Mouse (Mus musculus) right cerebral cortex, adult 2 months (tissue): ENCODE measurements around the gene Gstt3.
A peak's percentile ranks its signal among the peaks of the same experiment; 100 is the strongest.

Experiments used
- DNase-seq, 2 experiments: peaks; one replicate each; pipeline ENCODE4 v3.0.0; 2021 to 2022; ENCODE audit warnings: low spot score in 2 of 2

The Gstt3 gene

DNA sequence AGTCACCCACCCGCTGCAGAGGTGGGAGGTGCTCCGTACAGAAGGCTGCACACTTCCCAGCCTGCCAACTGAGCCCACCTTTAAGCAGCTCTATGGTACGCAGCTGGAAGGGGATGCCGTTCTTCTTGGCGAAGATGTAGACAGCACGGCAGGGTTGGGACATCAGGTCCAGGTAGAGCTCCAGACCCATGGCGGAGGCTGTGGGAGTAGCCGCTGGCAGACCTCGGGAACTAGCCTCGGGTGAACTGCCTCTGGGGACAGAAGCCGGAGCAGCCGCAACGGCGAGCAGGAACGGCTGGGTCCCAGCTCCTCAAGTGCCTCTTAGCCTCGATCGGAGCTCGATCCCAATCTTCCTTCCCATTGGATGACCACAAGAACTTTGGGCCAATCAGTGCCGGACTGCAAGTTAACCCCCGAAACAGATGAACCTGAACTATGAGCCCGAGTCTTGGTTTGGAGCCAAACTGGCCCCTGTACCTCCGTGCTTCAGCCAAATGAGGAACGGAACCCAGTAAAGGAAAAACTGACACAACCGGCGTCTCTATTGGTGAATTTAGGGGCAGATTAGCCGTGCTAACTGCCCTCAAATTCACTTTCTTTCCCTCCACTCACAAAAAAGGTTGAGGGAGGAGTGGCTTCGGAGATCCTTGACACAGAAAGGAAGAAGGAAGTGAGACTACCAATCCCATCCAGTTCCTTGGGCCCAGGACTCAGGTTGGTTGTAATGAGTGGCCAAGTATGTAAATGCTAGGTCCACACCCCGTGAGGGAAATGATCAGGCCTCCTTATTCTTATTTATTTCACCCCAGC is at the start of gene Gstt3, which contains the start of gene Gm20441:
Gene Gstt3, minus strand, starts transcription at position 646 of the 810 bp plus-strand sequence.
Gene Gm20441, minus strand, starts transcription at position 186 of the 810 bp plus-strand sequence.
- no peak for DNase-seq

GRCm38 (mm10) chr10:75830275-75830670 is 49.1 kb upstream of the Gstt3 start:
- DNase-seq: no peak

GRCm38 (mm10) chr10:75829529-75830274 is 48.5 kb upstream of the Gstt3 start:
- no peak for DNase-seq

- DNase-seq: no peak
These were observed 47.3 kb upstream of the Gstt3 start for GRCm38 (mm10) chr10:75828500-75828931.

DNA sequence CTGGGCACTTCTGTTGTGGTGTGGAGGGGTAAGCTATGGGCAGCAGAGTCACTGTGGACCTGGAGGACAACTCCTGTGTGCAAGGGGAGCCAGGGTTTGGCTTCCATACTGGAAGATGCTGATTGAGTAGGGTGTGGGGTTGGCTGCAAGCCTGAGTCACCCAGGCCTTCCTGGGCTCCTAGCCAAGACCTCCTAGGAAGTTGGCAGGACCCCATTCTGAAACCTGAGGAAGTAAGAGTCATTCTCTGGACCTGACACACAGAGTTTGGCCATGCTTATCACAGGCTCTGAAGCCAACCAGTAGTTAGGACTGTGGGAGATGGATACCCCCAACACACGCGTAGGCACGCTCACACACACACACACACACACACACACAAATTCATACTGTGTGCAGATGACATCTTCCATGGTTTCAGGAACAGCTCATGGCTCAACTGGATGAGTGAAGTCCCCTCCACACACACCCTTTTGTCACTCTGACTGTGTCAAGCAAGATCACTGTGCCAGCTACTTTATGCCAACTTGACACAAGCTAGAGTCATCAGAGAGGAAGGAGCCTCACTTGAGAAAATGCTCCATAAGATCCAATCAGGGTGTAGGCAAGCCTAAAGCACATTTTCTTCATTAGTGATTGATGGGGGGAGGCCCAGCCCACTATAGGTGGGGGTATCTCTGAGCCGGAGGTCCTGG is 46.6 kb upstream of the Gstt3 start:
- DNase-seq: no peak

GRCm38 (mm10) chr10:75824530-75824929 is 43.3 kb upstream of the Gstt3 start:
- no peak for DNase-seq

DNA sequence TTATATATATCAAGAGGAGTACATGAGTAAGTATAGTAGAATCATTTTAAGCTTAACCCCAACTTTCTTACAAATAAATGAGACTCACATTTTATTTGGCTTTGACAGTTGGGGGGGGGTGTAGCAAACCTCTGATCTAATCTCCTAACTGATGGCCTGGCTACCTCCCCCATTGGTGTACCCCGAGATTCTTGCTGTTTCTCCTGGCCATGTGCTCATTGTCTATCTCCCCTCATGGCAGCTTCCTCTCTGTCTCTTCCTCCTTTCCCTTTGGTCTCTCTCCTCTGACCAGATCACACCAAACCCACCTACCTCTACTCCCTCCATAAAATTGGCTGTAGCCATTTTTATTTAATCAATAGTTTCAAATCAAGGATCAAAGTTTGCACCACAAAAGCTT is 42.6 kb upstream of the Gstt3 start:
- DNase-seq: no peak

DNA sequence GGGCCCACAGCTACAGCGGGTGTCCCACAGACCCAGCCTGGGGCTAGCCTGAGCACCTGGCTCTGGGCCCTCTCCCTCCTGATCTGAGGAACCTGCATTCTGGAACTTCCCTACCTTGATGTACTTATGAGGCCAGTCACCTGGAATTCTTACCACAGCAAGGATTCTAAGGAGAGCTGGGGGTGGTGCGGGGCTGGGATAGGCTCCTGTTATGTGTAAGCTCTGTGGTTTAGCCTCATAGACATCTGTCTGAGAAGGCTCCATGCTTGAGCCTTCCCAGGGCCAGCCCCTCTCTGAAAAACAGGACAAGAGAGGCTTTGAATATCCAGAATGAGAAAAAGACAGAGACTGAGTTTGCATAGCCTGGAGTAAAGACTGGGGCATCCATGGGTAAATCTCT is 41.2 kb upstream of the Gstt3 start, which contains the start of gene Gstt4:
Gene Gstt4, minus strand, starts transcription at position 101 of the 400 bp plus-strand sequence.
- DNase-seq: no peak

DNA sequence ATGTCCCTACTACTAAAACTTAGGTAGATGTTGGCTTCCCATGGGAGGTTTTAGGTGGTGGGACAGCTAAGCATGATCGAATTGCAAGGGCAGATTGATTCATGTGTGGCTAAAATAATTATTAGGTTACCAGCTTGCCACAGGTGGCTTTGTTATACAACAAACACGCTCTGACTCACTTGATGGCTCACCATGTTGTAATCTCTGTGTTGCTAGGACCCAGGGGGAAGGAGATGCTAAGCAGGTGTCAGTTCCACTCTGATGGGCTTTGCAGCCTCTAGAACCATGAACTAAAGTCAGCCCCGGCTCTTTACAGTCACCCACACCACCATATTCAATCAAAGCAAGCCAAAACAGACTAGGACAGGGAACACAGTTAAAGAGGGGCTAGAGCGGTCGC is 38.7 kb upstream of the Gstt3 start:
- DNase-seq: no peak

GRCm38 (mm10) chr10:75818641-75819040 is 37.4 kb upstream of the Gstt3 start:
- DNase-seq: no peak

DNA sequence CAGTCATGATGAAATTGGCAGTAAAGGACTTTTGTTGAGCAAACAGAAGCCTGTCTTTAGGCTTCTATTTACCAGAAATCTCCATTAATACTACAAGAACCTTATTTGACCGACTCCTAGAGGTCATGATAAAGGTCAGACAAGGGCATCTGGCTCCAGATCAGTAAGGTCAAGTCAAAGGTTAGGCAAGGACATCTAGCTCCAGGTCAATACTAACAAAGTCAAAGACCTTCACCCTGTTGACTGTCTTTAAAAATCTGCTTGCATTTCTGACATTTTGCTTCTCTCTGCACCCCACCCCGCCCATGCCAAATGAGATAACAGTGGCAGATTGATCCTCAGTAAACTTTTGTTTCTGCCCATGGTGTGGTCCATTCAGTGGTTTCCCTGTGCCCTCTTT is 23.0 kb upstream of the Gstt3 start:
- no peak for DNase-seq

GRCm38 (mm10) chr10:75798176-75798696 is 17.0 kb upstream of the Gstt3 start, which contains the start of gene Gstt1:
Gstt1 (minus strand) TSS chr10:75798584.
- peak in 1 of 2 experiments; percentile 25 for DNase-seq

DNA sequence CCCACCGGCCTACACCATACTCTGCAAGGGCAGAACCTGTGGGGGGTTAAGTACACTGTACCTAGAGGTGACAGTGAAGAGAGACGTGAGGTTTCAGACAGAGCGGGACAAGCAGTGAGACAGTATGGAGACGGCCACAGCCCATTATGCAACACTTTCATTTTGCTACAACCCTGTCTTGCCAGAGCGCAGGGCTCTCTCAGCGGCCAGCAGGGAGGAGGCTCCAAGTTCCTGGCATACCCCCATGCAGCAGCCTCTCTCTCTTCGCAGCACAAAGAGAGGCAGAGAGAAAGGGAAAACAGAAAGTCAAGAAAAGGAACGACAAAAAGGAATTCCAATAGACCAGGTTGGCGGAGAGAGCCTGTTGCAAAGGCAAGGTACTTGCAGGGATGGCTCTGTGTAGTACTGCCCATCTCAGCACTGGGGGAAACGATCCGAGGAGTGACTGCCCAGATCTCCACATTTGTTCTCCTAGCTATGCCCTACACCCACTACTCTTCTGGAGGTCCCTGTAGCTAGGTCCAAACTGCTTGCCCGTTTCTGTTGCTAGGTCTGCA is 16.5 kb upstream of the Gstt3 start:
- peak; percentile 41 to 53 for DNase-seq

DNA sequence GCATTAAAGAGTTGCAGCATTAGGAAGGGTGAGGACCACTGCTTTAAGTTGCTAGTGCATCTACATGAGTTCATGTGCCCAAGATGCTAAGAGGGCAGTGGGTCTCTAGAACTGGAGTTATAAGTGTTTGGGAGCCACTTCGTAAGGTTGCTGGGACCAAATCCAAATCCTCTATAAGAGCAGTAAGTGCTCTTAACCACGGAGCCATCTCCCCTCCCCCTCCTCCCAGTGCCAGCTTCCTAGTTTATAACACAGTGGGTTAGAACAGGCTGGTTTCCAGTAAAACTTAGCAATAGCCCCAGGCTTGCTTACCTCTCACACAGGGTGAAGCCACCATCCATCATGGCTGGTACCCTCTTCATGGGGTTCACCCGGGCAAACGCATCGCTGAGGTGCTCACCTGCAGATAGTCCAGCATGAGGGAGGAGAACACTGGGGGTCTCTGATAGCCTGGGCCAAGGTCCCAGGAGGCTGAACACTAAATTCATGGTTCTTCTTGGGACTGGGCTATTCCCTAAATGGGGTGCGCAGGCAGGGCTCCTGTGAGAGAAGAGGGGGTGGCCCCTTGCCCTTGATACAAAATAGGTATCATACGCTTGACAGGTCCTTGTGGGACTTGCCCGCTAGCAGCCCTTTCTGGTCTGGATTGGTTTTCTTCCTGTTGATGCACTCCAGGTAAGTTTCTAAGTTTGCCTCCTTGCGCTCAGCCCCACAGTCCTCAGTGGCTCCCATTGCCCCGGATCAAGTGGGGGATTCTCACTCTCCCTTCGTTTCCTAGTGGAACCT is 15.7 kb upstream of the Gstt3 start:
- DNase-seq: no peak

DNA sequence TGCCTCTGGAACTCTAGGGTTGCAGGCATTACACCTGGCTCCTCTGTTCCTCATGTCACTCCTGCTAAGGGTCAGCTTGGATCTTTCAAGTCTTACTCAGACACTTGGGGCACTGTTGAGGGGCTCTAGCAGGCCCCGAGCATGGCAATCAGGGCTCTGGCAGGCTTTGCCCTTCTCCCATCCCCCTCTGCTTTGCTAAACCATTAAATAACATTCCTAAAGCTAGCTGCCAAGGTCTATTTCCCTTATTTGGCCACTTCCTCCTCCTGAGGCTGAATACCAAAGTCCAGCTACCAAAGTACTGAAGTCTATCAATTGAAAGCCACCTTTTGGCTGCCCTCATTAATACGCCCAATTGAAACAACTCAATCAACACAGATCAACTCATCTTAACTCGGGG is 13.7 kb upstream of the Gstt3 start:
- no peak for DNase-seq

DNA sequence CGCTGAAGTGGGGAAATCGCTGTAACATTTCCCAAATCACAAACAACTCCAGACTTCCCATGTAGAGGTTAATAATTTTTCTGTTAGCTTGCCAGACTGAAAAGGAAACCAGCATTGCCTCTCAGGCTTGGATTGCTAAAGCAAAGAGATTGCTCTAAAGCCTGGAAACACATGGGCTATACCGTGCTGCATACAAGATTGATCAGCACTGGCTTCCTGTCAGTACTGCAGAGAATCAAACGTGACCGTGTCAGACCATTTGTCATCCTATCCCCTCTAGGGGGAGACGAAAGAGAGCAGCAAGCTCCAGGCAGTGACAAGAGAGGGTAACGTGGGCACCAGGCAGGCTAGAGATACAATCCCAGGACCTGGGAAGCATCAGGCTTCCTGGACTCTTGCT is 9.6 kb upstream of the Gstt3 start:
- DNase-seq: no peak

- DNase-seq: no peak
These were observed 8.6 kb upstream of the Gstt3 start for GRCm38 (mm10) chr10:75789841-75790240.

DNA sequence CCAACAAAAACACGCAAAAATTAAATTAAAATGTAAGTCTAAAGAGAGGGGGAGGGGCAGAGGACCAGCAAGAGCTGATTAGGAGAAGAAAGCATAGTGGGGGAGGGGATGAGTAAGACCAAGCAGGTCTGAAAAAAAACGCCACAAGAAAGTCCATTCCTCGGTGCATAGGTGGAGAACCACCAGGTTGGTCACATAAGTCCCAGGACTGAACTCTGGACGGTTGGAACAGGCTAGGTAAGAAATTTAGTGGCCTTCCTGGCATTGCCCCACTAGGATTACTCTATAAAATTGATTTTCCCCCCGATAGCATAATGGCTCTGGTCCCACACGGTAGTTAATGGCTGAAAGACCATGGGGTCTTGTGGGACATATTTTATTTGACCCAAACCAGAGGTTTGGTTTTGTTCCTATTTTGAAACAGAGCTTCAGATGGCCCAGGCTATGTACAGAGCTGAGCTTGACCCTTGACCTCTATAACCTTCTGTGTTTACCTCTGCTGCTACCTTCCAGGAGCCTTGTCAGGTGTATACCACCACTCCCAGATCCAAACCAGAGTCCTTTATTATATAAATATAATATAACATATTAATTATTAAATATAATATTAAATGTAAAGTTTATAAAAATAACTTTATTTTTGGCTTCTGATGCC is 8.0 kb upstream of the Gstt3 start:
- DNase-seq: no peak

GRCm38 (mm10) chr10:75788277-75788676 is 7.1 kb upstream of the Gstt3 start:
- DNase-seq: peak in 1 of 2 experiments; percentile 26

- DNase-seq: no peak
These were observed 4.2 kb upstream of the Gstt3 start for GRCm38 (mm10) chr10:75785442-75785841.
